In genomic region chr7:29905966-29906681, GRCm38 (mm10) we compare ENCODE assay signal across 8 mouse cellular contexts. TPM values are rescaled to one million over a fixed set of nuclear protein-coding genes. Genes with fewer than 3 reads are reported as not detected.
DNase-seq lines count a peak whose midpoint lies in the region; ATAC-seq and TF ChIP-seq lines count a peak whose summit lies in the region.

Gene Zfp27 (minus strand): TSS chr7:29906572.

- peak; percentile 79 for ATAC-seq in kidney, embryonic 14.5 days (ENCODE audit: low FRiP score, low TSS enrichment)
- ATAC-seq in limb, embryonic 15.5 days (ENCODE audit: insufficient number of reproducible peaks, low FRiP score, low TSS enrichment, low read depth): peak; percentile 67
- ATAC-seq in monocyte, adult 5-6 weeks (replicated peaks; ENCODE audit: insufficient number of reproducible peaks, low FRiP score, low TSS enrichment, poor library complexity, severe bottlenecking): peak; percentile 54

- H3K27me3 ChIP-seq in kidney, embryonic 14.5 days (ENCODE audit: control insufficient read depth, insufficient read depth, low read length): no peaks in the 10 kb centered on the region
- no peaks in the 10 kb centered on the region for H3K27me3 ChIP-seq in limb, embryonic 15.5 days

- no peak for TF ChIP-seq CTCF in bone marrow macrophage, adult 2 months (IDR thresholded peaks at IDR 0.05; ENCODE audit: low read depth, low read length)
- no peak for TF ChIP-seq CTCF in embryonic fibroblast, embryonic 13.5 days (IDR thresholded peaks at IDR 0.05; ENCODE audit: borderline replicate concordance, insufficient read depth, low read length)

- peak; percentile 61 to 66 for DNase-seq in B cell, adult 2 months
- DNase-seq in heart, adult 9 months (ENCODE audit: low spot score in 2 of 2): peak; percentile 79 to 84
- DNase-seq in spleen, postnatal 4 days (ENCODE audit: low spot score in 2 of 2): peak; percentile 41 to 69

- TF ChIP-seq POLR2A in bone marrow macrophage, adult 2 months (IDR thresholded peaks at IDR 0.05; ENCODE audit: borderline replicate concordance, low read depth, low read length): no peak
- TF ChIP-seq POLR2A in embryonic fibroblast, embryonic 13.5 days (IDR thresholded peaks at IDR 0.05; ENCODE audit: low read depth, low read length): peak; percentile 72

- no peaks in the 10 kb centered on the region for H3K9me3 ChIP-seq in kidney, embryonic 14.5 days (ENCODE audit: control insufficient read depth, low read length)
- H3K9me3 ChIP-seq in limb, embryonic 15.5 days: no peaks in the 10 kb centered on the region

- WGBS in kidney, embryonic 14.5 days: under 1% methylated on average over 22 of the region's 22 CpGs
- WGBS in limb, embryonic 15.5 days: under 1% methylated on average over 22 of the region's 22 CpGs

- peak within 1 kb of the TSS; percentile 83 for H3K27ac ChIP-seq in bone marrow macrophage, adult 2 months (ENCODE audit: insufficient read depth, low read depth, low read length)
- H3K27ac ChIP-seq in embryonic fibroblast, embryonic 13.5 days (ENCODE audit: insufficient read depth, low read length): peak within 1 kb of the TSS; percentile 70
- peak within 1 kb of the TSS; percentile 93 for H3K27ac ChIP-seq in kidney, embryonic 14.5 days (ENCODE audit: low read depth, low read length)
- H3K27ac ChIP-seq in limb, embryonic 15.5 days: peak within 1 kb of the TSS; percentile 97

- peaks cover 14% of the 10 kb centered on the region for H3K36me3 ChIP-seq in kidney, embryonic 14.5 days (ENCODE audit: control insufficient read depth, insufficient read depth, low read length)
- peaks cover 21% of the 10 kb centered on the region for H3K36me3 ChIP-seq in limb, embryonic 15.5 days

- peak within 1 kb of the TSS; percentile 57 for H3K4me2 ChIP-seq in kidney, embryonic 14.5 days (replicated peaks; ENCODE audit: low read depth, low read length)
- peak within 1 kb of the TSS; percentile 63 for H3K4me2 ChIP-seq in limb, embryonic 15.5 days

- peak within 1 kb of the TSS; percentile 62 for H3K9ac ChIP-seq in kidney, embryonic 14.5 days (ENCODE audit: low read depth, low read length)
- peak within 1 kb of the TSS; percentile 65 for H3K9ac ChIP-seq in limb, embryonic 15.5 days

- peak within 1 kb of the TSS; percentile 87 for H3K4me3 ChIP-seq in bone marrow macrophage, adult 2 months (ENCODE audit: insufficient read depth, low read length)
- H3K4me3 ChIP-seq in embryonic fibroblast, embryonic 13.5 days (ENCODE audit: insufficient read depth, low read length): peak within 1 kb of the TSS; percentile 72
- H3K4me3 ChIP-seq in kidney, embryonic 14.5 days (ENCODE audit: low read length): peak within 1 kb of the TSS; percentile 56
- peak within 1 kb of the TSS; percentile 57 for H3K4me3 ChIP-seq in limb, embryonic 15.5 days

- peaks cover 7% of the 10 kb centered on the region for H3K4me1 ChIP-seq in bone marrow macrophage, adult 2 months (ENCODE audit: control insufficient read depth, insufficient read depth, low read length)
- peaks cover 6% of the 10 kb centered on the region; the same call in 1 of the 2 replicates for H3K4me1 ChIP-seq in embryonic fibroblast, embryonic 13.5 days (ENCODE audit: control insufficient read depth, insufficient read depth, low read length)
- peaks cover 10% of the 10 kb centered on the region for H3K4me1 ChIP-seq in kidney, embryonic 14.5 days (ENCODE audit: control insufficient read depth, insufficient read depth, low read length)
- peaks cover 18% of the 10 kb centered on the region for H3K4me1 ChIP-seq in limb, embryonic 15.5 days

RNA-seq across cellular contexts. Expression of gene Zfp27, which starts in this region (rescaled TPM):
- 3.5 and 3.8 TPM in 2 replicates for polyA plus RNA-seq in bone marrow macrophage, adult 2 months (2012; ENCODE audit: insufficient read depth, insufficient read length, missing spikeins)
- 11.0 and 12.5 TPM in 2 replicates for polyA plus RNA-seq in embryonic fibroblast, embryonic 13.5 days (2011; ENCODE audit: insufficient read length, low read depth, missing spikeins)
- polyA plus RNA-seq in kidney, embryonic 14.5 days (2014; fragmentation: Nextera tagmentation; extraction: Ambion mirVana): 8.7 and 13.0 TPM in 2 replicates
- polyA plus RNA-seq in limb, embryonic 15.5 days (2015; fragmentation: Nextera tagmentation; extraction: Ambion mirVana): 12.4 and 12.7 TPM in 2 replicates
- total RNA-seq in monocyte, adult 5-6 weeks (2017): 4.4 to 8.6 TPM (median 5.5 TPM) in 3 replicates

Comparison
In these comparisons a context has a peak if more than half of its experiments do, and no peak if none do; other contexts are left out.
1. Peak in every context shown above with its lines: DNase-seq, ATAC-seq, H3K4me3 ChIP-seq and H3K27ac ChIP-seq.